Mouse (Mus musculus): Measurements from ENCODE around the gene Gpcpd1.

GRCm38 (mm10) chr2:132515076-132515475, 72.5 kb downstream of the Gpcpd1 start:
- TF ChIP-seq EP300 (IDR thresholded peaks at IDR 0.05; ENCODE audit: low read depth) (no peak), CTCF (IDR thresholded peaks at IDR 0.05; ENCODE audit: low read depth) (no peak)

Measured in heart, postnatal 0 days (tissue).